Mouse (Mus musculus) G1E (cell line): Measurements from ENCODE around the gene Fcrl6.

Experiments used
- CTCF ChIP-seq: IDR thresholded peaks from 2 replicates; pipeline ENCODE4 v1.5.1; 2012; ENCODE audit warnings: low read depth, low read length, inconsistent platforms, mixed read lengths
- GATA1 ChIP-seq: IDR thresholded peaks from 2 replicates; pipeline ENCODE4 v1.6.1; 2012; ENCODE audit warnings: borderline replicate concordance, low read length, inconsistent platforms, mixed read lengths
- GATA2 ChIP-seq: IDR thresholded peaks from 2 replicates; pipeline ENCODE4 v1.6.1; 2012; ENCODE audit warnings: low read depth, low read length, inconsistent platforms, borderline replicate concordance
- POLR2AphosphoS5 ChIP-seq: IDR thresholded peaks from 2 replicates; pipeline ENCODE4 v1.6.1; 2012; ENCODE audit warnings: low read depth, low read length, inconsistent platforms; ENCODE audit not compliant: insufficient replicate concordance

GRCm38 (mm10) chr1:172602326-172602725, at the start of gene Fcrl6:
- TF ChIP-seq CTCF (no peak), GATA1 (no peak), GATA2 (no peak), POLR2AphosphoS5 (no peak)
